Mouse (Mus musculus) heart, adult 11 months (tissue): ENCODE data around the gene Nap1l1.

Experiments used
- DNase-seq: peaks from one replicate; pipeline ENCODE4 v3.0.0; 2022

Gene Nap1l1

GRCm38 (mm10) chr10:111516172-111516588, 43.2 kb downstream of the Nap1l1 start:
- peak; percentile 97 for DNase-seq

- peak; percentile 76 for DNase-seq
Observed at GRCm38 (mm10) chr10:111516804-111517436, 43.9 kb downstream of the Nap1l1 start.

DNA sequence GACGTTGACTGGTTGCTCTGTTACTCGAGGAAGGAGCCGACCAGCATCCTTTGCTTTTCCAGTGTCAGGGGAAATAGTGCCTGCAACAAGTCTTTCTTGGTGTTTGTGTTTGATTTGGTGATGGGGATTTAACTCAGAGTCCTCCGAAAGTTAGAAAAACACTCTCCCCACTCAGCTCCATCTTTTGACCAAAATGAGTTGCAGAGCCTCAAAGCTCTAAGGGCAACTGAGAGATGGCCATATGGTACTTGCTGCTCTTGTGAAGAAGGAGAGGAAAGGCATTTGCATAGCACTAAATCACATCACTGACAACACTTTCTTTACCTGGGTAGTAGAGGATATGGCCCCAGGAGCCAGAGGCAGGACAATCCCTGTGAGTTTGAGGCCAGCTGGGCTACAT, 45.3 kb downstream of the Nap1l1 start:
- DNase-seq, result peak; percentile 14

- DNase-seq, result peak; percentile 97
Observed at GRCm38 (mm10) chr10:111519620-111520370, 46.8 kb downstream of the Nap1l1 start.

GRCm38 (mm10) chr10:111520621-111521020, 47.6 kb downstream of the Nap1l1 start:
- DNase-seq, result peak; percentile 75

GRCm38 (mm10) chr10:111521636-111522035, 48.6 kb downstream of the Nap1l1 start:
- DNase-seq, result peak; percentile 88

GRCm38 (mm10) chr10:111522230-111522629, 49.2 kb downstream of the Nap1l1 start:
- DNase-seq, result peak; percentile 86

- peak; percentile 66 for DNase-seq
Observed at GRCm38 (mm10) chr10:111523894-111524293, 50.9 kb downstream of the Nap1l1 start.

DNA sequence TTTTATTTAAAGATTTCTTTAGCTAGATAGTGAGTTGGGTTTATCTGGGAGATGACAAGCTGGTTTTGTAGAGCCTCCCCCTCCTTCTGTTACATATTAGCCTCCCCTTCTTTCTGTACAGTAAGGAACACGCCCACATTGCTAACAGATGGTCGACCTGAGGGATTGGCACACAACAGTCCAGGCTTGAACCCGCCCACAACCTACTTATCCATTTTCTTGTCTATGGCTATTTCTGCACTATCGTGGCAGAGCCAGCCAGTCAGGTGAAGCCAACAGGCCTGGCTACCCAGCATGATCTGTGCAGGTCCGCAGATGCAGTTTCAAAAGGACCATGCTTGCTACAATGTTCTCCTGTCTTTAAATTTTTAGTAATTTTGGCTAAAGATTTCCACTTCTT, 54.0 kb downstream of the Nap1l1 start:
- no peak for DNase-seq

DNA sequence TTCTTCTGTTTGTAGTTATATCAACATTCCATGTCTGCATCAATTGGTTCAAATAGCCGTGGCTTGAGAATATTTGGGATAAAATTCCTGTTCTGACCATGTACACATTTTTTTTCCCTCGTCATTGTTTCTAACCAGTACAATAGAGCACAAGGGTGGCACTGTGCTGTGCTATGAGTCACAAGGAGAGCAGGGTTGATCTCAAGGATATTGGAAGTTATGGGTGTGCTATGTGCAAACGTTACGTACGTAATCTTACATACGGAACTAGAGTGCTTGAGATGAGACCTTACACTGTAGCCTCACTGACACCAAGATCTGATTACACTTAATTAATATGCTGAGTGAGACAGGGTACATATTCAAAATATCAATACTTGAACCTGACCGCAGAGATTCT, 54.6 kb downstream of the Nap1l1 start:
- no peak for DNase-seq

DNA sequence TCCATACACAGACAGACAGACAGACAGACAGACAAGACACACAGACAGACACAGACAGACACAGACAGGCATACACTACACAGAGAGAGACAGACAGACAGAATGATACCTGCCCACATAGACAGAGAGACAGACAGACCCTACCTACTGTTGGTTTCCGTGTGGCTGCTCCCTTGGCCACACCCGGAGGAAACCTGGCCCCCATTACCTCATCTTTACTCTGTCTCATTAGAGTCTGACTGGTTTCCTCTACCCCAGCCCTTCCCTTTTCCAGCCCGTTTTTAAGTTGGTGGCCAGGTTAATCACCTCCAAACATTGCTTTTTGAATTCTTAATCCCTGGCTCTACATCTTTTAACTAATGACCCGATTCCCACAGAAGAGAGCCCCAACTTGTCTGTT, 55.3 kb downstream of the Nap1l1 start:
- DNase-seq, result no peak

- DNase-seq, result no peak
Observed at GRCm38 (mm10) chr10:111530398-111530797, 57.4 kb downstream of the Nap1l1 start.

DNA sequence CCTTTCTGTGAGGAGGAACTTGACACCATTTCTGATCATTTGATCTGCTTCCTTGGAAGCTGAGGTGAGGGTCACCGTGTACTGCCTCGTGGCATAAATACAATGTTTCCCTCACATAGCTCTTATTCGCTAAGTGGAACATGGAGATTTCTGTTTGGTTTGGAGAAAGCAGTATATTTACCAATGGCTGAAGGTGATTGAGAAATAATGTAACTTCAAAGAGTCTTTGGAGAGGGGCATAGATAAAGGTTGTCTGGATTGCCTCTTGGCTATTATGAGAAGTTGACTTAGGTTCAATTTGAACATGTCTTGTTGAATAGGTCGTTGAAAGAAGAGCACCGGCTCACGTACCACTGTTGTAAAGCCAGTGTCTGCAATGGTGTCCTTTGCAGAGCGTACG, 61.7 kb downstream of the Nap1l1 start:
- no peak for DNase-seq

GRCm38 (mm10) chr10:111537410-111537809, 64.4 kb downstream of the Nap1l1 start:
- peak; percentile 85 for DNase-seq

DNA sequence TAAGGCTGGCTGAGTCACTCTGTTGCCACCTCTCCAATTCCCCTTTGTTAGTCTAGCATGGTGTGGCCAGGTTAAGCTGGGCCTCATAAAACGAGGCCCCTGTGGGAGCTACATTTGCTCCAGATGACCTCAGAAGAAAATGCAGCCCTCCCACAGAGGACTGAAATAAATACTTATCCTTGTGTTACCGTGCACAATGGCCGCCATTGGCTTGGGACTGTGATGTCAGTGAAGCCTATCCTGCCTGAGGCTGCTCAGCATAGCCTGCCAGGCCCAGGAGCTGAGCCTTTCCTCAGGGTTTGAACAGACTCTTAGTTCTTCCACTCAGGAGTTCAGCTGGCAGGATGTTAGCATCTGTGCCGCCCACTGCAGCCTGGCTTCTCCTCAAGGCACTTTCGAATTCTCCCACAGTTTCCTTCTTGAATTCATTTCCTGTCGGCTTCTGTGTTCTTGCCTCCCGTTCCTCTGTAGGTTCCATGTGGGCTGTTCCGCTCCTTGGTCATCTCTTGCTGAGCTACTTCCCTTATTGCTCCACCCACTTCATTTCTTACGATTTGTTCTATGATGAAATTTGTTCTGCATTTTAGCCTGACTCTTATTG, 66.8 kb downstream of the Nap1l1 start:
- DNase-seq, result peak; percentile 97

- no peak for DNase-seq
Observed at GRCm38 (mm10) chr10:111540678-111541077, 67.7 kb downstream of the Nap1l1 start.

GRCm38 (mm10) chr10:111543106-111543505, 70.1 kb downstream of the Nap1l1 start:
- no peak for DNase-seq

GRCm38 (mm10) chr10:111543781-111544260, 70.8 kb downstream of the Nap1l1 start:
- peak; percentile 96 for DNase-seq

- no peak for DNase-seq
Observed at GRCm38 (mm10) chr10:111544311-111544710, 71.3 kb downstream of the Nap1l1 start.

- DNase-seq, result no peak
Observed at GRCm38 (mm10) chr10:111545648-111546047, 72.6 kb downstream of the Nap1l1 start.
